Mouse (Mus musculus) liver, embryonic 16.5 days (tissue): ENCODE measurements around the gene Stxbp5l. TPM values are rescaled to one million over a fixed set of nuclear protein-coding genes. Genes with fewer than 3 reads are reported as not detected.
"Not testable (repeated sequence)": the region's sequence is repeated elsewhere in the genome, so short reads cannot be mapped to it uniquely, and the experiment has no call there.

ENCODE experiments used
- ATAC-seq: fragments of 200-750 bp; cut with Nextera tagmentation; 2 replicates; pipeline ENCODE4 v1.8.0; 2017; ENCODE audit warnings: low read depth, mild to moderate bottlenecking, moderate number of reproducible peaks, moderate library complexity
- H3K27ac ChIP-seq: fragments of 300-500 bp; sonication (generic); 2 replicates; pipeline ENCODE4 v1.5.1; 2014; ENCODE audit warnings: mild to moderate bottlenecking, low read length
- H3K27me3 ChIP-seq: fragments of 300-500 bp; sonication (generic); 2 replicates; pipeline ENCODE4 v1.6.1; 2014; ENCODE audit warnings: low read depth, low read length, mixed read lengths; ENCODE audit not compliant: control insufficient read depth, insufficient read depth
- H3K36me3 ChIP-seq: fragments of 300-500 bp; sonication (generic); 2 replicates; pipeline ENCODE4 v1.6.1; 2014; ENCODE audit warnings: mild to moderate bottlenecking; ENCODE audit not compliant: control insufficient read depth, insufficient read depth
- H3K4me1 ChIP-seq: fragments of 300-500 bp; sonication (generic); 2 replicates; pipeline ENCODE4 v1.6.1; 2014; ENCODE audit warnings: low read depth, low read length, mixed read lengths; ENCODE audit not compliant: control insufficient read depth
- H3K4me2 ChIP-seq: fragments of 300-500 bp; sonication (generic); 2 replicates; pipeline ENCODE4 v1.6.1; 2014; ENCODE audit warnings: low read depth, low read length, mixed read lengths
- H3K4me3 ChIP-seq: fragments of 300-500 bp; sonication (generic); 2 replicates; pipeline ENCODE4 v1.5.1; 2014; ENCODE audit warnings: low read depth, mild to moderate bottlenecking, low read length
- H3K9ac ChIP-seq: fragments of 300-500 bp; sonication (generic); 2 replicates; pipeline ENCODE4 v1.6.1; 2014; ENCODE audit warnings: low read depth, low read length
- H3K9me3 ChIP-seq: fragments of 300-500 bp; sonication (generic); replicated peaks from 2 replicates; pipeline ENCODE4 v1.6.1; 2016; ENCODE audit warnings: low read length; ENCODE audit not compliant: control insufficient read depth
- WGBS: fragments of 180-500 bp; shearing (Covaris S2); extraction: QIAGEN DNeasy Blood & Tissue Kit; methylation state at CpG from one replicate; pipeline ENCODE4 v1.1.7; 2014; ENCODE audit not compliant: insufficient replicate concordance; 5-methylcytosine and 5-hydroxymethylcytosine counted together
- polyA plus RNA-seq: library from polyadenylated mRNA; unstranded; fragments of >200 nt; fragmentation: Nextera tagmentation; extraction: Ambion mirVana; gene quantifications from 2 replicates; pipeline ENCODE4 v1.2.1, GENCODE M21; 2015

Stxbp5l gene
- polyA plus RNA-seq, 1 experiment from 2014 or later, result 0.06 TPM

DNA sequence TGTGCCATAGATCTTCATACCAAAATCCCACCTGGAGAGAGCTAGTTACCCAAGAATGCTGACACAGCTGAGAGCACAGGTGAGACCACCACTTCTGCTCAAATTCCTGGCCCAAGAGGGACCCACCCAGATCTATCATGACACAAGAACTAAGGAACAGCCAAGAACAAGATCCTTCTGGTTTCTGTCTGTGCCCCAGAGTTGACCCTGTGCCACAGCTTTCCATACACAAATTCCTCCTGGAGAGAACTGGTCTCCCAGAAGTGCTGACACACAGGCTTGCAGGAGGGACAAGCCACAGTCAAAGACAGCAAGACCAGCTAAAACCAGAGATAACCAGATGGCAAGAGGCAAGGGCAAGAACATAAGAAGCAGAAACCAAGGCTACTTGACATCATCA is 43.3 kb downstream of the Stxbp5l start:
- not testable (repeated sequence) for H3K9me3 ChIP-seq, H3K4me1 ChIP-seq, H3K4me3 ChIP-seq

DNA sequence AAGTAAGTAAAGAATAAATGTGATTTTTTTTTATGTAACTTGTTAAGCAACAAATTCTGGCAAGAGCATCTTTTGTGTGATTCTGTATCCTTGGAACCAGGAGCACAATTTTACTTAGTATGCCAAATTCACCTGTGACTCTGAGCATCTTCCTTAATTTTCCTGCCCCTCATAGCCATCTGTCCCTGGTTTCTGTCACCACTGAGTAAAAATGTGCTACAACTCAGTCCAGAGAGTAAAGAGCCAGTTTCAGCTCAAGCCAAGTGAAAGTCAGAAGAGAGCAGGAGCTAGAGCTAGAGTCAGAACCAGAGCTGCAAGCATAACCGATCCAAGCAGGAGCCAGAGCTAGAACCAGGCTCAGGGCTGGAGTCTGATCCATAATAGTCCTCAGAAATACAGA is 46.6 kb downstream of the Stxbp5l start:
- no peak overlapping the region for H3K4me3 ChIP-seq
- H3K4me2 ChIP-seq, result no peak overlapping the region
- 69% methylated on average over 1 of the region's 1 CpGs for WGBS
- no peak overlapping the region for H3K9ac ChIP-seq
- H3K27ac ChIP-seq, result no peak overlapping the region
- no peaks in the 10 kb centered on the region for H3K27me3 ChIP-seq
- H3K9me3 ChIP-seq, result no peaks in the 10 kb centered on the region
- no peak for ATAC-seq
- no peaks in the 10 kb centered on the region for H3K4me1 ChIP-seq
- no peaks in the 10 kb centered on the region for H3K36me3 ChIP-seq

More for the DNA sequence above, 43.3 kb downstream of the Stxbp5l start:
- not testable (repeated sequence) for H3K9ac ChIP-seq, H3K27me3 ChIP-seq, H3K27ac ChIP-seq, ATAC-seq, H3K36me3 ChIP-seq, H3K4me2 ChIP-seq

DNA sequence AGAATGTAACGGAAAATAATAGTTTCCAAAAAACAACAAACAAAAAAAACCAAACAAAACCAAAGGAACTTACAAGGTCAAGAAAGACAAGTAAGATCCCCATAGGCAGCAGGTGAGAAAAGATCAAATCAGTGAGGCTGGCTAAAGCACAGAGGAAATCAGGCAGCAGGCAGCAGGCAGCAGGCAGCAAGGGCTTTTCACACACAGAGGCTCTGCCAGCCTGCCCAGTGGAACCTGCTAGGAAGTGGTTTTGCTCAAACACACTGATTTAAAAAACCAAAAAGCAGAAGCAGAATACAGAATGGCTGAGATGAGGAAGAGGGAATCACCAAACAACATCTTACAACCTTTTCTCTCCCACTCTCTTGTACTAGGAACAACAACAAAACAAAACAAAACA is 47.2 kb downstream of the Stxbp5l start:
- H3K9me3 ChIP-seq, result no peaks in the 10 kb centered on the region
- ATAC-seq, result no peak
- no peaks in the 10 kb centered on the region for H3K36me3 ChIP-seq
- no peaks in the 10 kb centered on the region for H3K4me1 ChIP-seq
- H3K9ac ChIP-seq, result no peak overlapping the region
- no peak overlapping the region for H3K4me3 ChIP-seq
- whole genome bisulfite sequencing, result 53% methylated on average over 1 of the region's 1 CpGs
- H3K27me3 ChIP-seq, result no peaks in the 10 kb centered on the region
- no peak overlapping the region for H3K4me2 ChIP-seq
- H3K27ac ChIP-seq, result no peak overlapping the region

DNA sequence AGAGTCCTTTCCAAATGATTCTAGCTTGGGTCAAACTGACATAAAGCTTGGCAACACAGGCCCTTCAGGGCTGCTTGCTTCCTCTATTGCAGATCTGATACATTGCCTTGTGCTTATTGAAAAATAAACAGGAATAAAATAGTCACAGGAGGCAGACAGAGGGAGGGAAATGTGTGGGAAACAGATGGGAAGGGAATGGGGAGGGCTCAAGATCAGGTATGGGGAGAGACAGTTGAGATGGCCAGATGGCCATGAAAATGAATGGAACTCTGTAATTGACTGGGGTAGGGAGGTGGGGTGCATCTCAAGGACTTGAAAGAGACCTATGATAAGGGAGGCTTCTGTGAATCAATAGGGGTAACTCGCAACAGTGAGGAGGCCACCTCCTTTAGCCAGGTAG is 80.3 kb downstream of the Stxbp5l start:
- Histone ChIP-seq H3K27me3 (no peaks in the 10 kb centered on the region), H3K4me1 (no peaks in the 10 kb centered on the region), H3K27ac (no peak overlapping the region), H3K9ac (no peak overlapping the region), H3K4me2 (no peak overlapping the region), H3K4me3 (no peak overlapping the region), H3K9me3 (no peaks in the 10 kb centered on the region), H3K36me3 (no peaks in the 10 kb centered on the region)
- no peak for ATAC-seq
- WGBS, result 82% methylated on average over 1 of the region's 1 CpGs

DNA sequence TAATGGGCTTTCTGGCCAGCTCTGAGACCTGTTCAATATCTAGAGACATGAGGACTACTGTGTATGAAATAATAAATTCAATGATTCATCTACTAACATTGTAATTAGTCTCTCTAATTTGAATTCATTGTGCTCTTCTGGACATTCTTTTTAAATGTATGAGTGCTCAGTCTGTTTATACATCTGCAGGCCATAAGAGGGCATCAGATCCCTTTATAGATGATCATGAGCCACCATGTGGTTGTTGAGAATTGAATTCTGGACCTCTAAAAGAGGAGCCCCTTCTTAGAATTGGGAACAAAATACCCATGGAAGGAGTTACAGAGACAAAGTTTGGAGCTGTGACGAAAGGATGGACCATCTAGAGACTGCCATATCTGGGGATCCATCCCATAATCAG is 92.2 kb downstream of the Stxbp5l start:
- Histone ChIP-seq H3K9me3 (no peaks in the 10 kb centered on the region), H3K4me3 (no peak overlapping the region), H3K4me2 (no peak overlapping the region), H3K9ac (no peak overlapping the region), H3K4me1 (no peaks in the 10 kb centered on the region), H3K27me3 (no peaks in the 10 kb centered on the region), H3K36me3 (no peaks in the 10 kb centered on the region), H3K27ac (no peak overlapping the region)
- WGBS, result 40% methylated on average over 1 of the region's 1 CpGs
- no peak for ATAC-seq

DNA sequence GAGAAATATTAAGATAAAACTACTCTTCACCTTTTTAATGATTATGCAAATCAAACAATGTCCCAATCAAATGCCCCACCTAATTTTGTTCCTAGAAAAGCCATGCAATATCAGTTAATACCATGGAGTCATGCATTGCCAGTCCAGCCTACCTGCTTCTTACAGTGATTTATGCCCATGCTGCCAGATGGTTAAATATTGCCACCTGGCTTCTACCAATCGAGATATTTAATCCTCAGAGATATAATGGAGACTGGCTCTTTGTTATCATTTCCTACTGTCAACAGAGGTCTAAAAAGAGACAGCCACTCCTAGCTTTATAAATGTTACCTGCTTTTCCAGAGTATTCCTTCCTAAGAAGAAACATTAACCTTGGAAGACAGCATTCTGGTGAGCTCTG is 104.6 kb downstream of the Stxbp5l start:
- Histone ChIP-seq H3K27me3 (no peaks in the 10 kb centered on the region), H3K9ac (no peak overlapping the region), H3K9me3 (no peaks in the 10 kb centered on the region), H3K27ac (no peak overlapping the region), H3K4me1 (no peaks in the 10 kb centered on the region), H3K4me2 (no peak overlapping the region), H3K36me3 (no peaks in the 10 kb centered on the region), H3K4me3 (no peak overlapping the region)
- WGBS, result 44% methylated on average over 1 of the region's 1 CpGs
- no peak for ATAC-seq

DNA sequence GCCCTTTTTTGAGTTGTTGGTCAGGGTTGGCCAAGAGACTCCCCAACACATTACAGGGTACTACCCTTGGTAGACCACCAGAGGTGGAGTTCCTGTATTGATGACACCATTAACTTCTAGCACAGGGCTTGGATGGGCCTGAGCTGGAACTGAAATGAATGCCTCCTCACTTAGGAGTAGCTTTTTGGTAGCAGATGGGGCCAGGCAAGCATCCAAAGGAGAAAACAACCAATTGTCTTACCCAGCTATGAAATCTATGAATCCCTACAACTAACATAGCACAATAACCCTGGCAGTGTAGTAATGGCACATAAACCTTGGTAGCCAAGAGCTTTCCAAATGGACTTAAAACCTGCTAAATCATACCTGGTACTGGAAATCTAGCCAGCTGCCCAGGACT is 111.1 kb downstream of the Stxbp5l start:
- Histone ChIP-seq H3K4me3 (no peak overlapping the region), H3K27ac (no peak overlapping the region), H3K36me3 (no peaks in the 10 kb centered on the region), H3K9me3 (no peaks in the 10 kb centered on the region), H3K9ac (no peak overlapping the region), H3K4me2 (no peak overlapping the region), H3K4me1 (no peaks in the 10 kb centered on the region), H3K27me3 (no peaks in the 10 kb centered on the region)
- no peak for ATAC-seq

DNA sequence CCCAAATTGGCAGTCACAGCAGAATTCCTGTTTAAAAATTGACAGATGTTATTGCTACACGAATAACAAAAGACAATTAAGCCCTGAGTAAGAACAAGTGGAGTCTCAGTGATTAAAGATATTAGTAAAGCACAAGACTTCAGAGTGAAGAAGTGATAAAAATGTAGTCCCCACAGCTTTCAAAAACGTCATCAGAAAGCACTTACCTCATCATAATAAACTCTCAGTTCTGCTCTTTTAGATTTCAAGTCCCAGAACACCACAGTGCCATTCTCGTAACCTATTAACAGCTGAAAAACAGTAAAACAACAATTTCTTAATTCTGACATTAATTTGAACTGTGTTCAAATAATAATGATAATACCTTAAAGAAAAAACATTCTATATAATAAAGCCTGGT is 123.1 kb downstream of the Stxbp5l start:
- Histone ChIP-seq H3K4me3 (no peak overlapping the region), H3K36me3 (no peaks in the 10 kb centered on the region), H3K9ac (no peak overlapping the region), H3K4me1 (no peaks in the 10 kb centered on the region), H3K27me3 (no peaks in the 10 kb centered on the region), H3K9me3 (no peaks in the 10 kb centered on the region), H3K27ac (no peak overlapping the region), H3K4me2 (no peak overlapping the region)
- no peak for ATAC-seq
- 42% methylated on average over 3 of the region's 3 CpGs for WGBS

DNA sequence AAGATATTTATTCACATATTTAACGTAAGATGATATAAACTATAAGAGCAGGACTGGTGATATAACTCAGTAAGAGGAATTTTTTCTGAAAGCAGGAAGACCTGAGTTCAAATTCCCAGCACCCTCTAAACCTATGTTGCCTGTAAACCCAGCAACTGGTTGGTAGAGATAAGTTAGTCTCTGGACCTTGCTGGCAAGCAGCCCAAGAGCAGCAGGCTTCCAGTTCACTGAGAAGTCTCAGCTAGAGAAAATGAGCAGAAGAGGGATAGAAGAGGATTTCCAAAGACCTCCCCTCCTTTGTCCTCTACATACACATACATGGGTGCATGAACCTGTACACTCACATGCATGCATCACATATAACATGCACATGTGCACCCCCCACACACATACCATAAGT is 165.6 kb downstream of the Stxbp5l start:
- Histone ChIP-seq H3K9ac (no peak overlapping the region), H3K4me2 (no peak overlapping the region), H3K36me3 (no peaks in the 10 kb centered on the region), H3K4me3 (no peak overlapping the region), H3K4me1 (no peaks in the 10 kb centered on the region), H3K27me3 (no peaks in the 10 kb centered on the region), H3K9me3 (no peaks in the 10 kb centered on the region), H3K27ac (no peak overlapping the region)
- 78% methylated on average over 1 of the region's 1 CpGs for WGBS
- no peak for ATAC-seq

DNA sequence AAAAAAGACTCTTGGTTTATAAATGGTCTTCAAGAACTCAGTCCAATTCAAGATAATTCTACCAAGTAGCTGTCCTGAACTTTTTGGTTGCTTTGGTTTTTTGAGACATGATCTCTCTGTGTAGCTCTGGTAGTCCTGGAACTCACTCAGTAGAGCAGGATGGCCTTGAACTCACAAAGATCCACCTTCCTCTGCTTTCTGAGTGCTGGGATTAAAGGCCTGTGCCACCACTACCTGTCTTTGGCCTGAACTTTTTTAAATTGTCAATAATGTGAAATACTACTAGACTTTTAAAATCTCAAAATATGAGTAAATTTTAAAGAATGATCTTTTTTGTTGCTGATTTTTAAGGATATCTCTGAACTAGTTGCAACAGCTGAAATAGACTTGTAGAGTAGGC is 176.0 kb downstream of the Stxbp5l start:
- Histone ChIP-seq H3K36me3 (no peaks in the 10 kb centered on the region), H3K4me3 (no peak overlapping the region), H3K9me3 (no peaks in the 10 kb centered on the region), H3K27ac (no peak overlapping the region), H3K27me3 (no peaks in the 10 kb centered on the region), H3K9ac (no peak overlapping the region), H3K4me1 (no peaks in the 10 kb centered on the region), H3K4me2 (no peak overlapping the region)
- no peak for ATAC-seq
